Mouse (Mus musculus): ENCODE results near the gene Dis3l2.

- TF ChIP-seq CTCF (IDR thresholded peaks at IDR 0.05; ENCODE audit: borderline replicate concordance, insufficient read depth, low read depth, low read length) (no peak), POLR2A (IDR thresholded peaks at IDR 0.05; ENCODE audit: borderline replicate concordance, insufficient read depth, low read length) (no peak)
These were observed 49.8 kb downstream of the Dis3l2 start for GRCm38 (mm10) chr1:86753416-86753815.

All from cerebellum, adult 2 months (tissue).